Mouse (Mus musculus) embryo, embryonic 9.5 days (tissue): ENCODE measurements around the gene Bak1.
"Not testable (repeated sequence)": the region's sequence is repeated elsewhere in the genome, so short reads cannot be mapped to it uniquely, and the experiment has no call there.

Source experiments
- DNase-seq: peaks from one replicate; pipeline ENCODE4 v3.0.0-alpha.2; 2017; ENCODE audit errors: extremely low spot score

Bak1 gene

GRCm38 (mm10) chr17:26979426-26979825 lies 49.4 kb downstream of the Bak1 start:
- DNase-seq = no peak

GRCm38 (mm10) chr17:26977354-26977753 lies 51.5 kb downstream of the Bak1 start:
- DNase-seq = not testable (repeated sequence)

GRCm38 (mm10) chr17:26975415-26975814 lies 53.4 kb downstream of the Bak1 start:
- DNase-seq = no peak

GRCm38 (mm10) chr17:26974547-26974946 lies 54.3 kb downstream of the Bak1 start:
- DNase-seq = no peak

- DNase-seq = peak; percentile 94
Observed at GRCm38 (mm10) chr17:26972703-26973574, 55.9 kb downstream of the Bak1 start, which contains the start of gene Zbtb9. Zbtb9 (plus strand) TSS chr17:26973167.

GRCm38 (mm10) chr17:26972107-26972506 lies 56.7 kb downstream of the Bak1 start:
- no peak for DNase-seq

GRCm38 (mm10) chr17:26971247-26971905 lies 57.4 kb downstream of the Bak1 start:
- peak; percentile 8 for DNase-seq

GRCm38 (mm10) chr17:26970221-26970620 lies 58.6 kb downstream of the Bak1 start:
- no peak for DNase-seq
